ENCODE assay signal across 19 mouse cellular contexts in the genomic region with DNA sequence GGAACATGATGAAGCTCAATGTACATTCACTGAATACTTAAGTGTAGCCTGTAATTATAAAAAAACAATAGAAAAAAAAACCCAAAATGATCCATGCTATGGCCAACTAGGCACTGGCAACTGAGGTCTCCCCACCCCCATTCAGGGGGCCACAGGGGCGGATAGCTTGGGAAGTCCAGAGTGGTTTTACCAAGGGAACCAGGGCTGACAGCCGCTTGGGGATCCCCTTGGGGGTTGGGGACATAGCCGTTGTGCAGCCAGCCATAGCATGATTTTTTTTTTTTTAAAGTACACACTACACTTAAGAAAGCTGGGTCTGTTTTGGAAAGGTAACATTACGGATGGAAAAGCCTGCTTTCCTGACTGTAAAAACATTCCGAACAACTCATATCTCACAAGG. TPM values are rescaled to one million over a fixed set of nuclear protein-coding genes. Genes with fewer than 3 reads are reported as not detected.
DNase-seq lines count a peak whose midpoint lies in the region; ATAC-seq and TF ChIP-seq lines count a peak whose summit lies in the region.
"Had no signal": no experiment of that assay in that cellular context is flagged by ENCODE, and none has a peak within 500 bp of the region (broad histone marks: within the 10 kb centered on the region; RNA-seq: fewer than 3 reads in every experiment).

No protein-coding gene starts in this region.

- no peak overlapping the region for H3K4me3 ChIP-seq in CH12.LX (replicated peaks in 1 of 3; ENCODE audit: low read depth in 2 of 3, low read length in 2 of 3, poor library complexity in 1 of 3)
- no peak overlapping the region for H3K4me3 ChIP-seq in forebrain, embryonic 14.5 days (ENCODE audit: low read depth, low read length)
- H3K4me3 ChIP-seq: embryonic facial prominence, embryonic 10.5 days; forebrain, embryonic 13.5 days; heart, embryonic 10.5 days; hindbrain, embryonic 13.5 days had no signal

- no peak for TF ChIP-seq CTCF in CH12.LX (conservative IDR thresholded peaks at IDR 0.05 in 1 of 2, IDR thresholded peaks at IDR 0.05 in 1 of 2; ENCODE audit: low read depth in 2 of 2, low read length in 2 of 2)

- no peak overlapping the region for H3K9ac ChIP-seq in CH12.LX (ENCODE audit: insufficient read depth, low read depth)
- no peak overlapping the region for H3K9ac ChIP-seq in forebrain, embryonic 14.5 days (ENCODE audit: low read length)
- H3K9ac ChIP-seq: forebrain, embryonic 13.5 days; hindbrain, embryonic 13.5 days had no signal

- H3K27me3 ChIP-seq in CH12.LX (replicated peaks): no peaks in the 10 kb centered on the region
- H3K27me3 ChIP-seq in splenic B cell, adult 2 months (ENCODE audit: control insufficient read depth, insufficient read depth, low read length, poor library complexity, severe bottlenecking): no peaks in the 10 kb centered on the region
- no peaks in the 10 kb centered on the region for H3K27me3 ChIP-seq in forebrain, embryonic 14.5 days (replicated peaks; ENCODE audit: control insufficient read depth, insufficient read depth, low read length)
- H3K27me3 ChIP-seq: forebrain, embryonic 13.5 days; hindbrain, embryonic 13.5 days; Patski had no signal

- peak; percentile 37 for DNase-seq in kidney, postnatal 10 days
- DNase-seq in kidney, postnatal 25 days: no peak
- peak; percentile 25 to 28 for DNase-seq in spleen, adult 18-20 months
- no peak for DNase-seq in spleen, postnatal 14 days (ENCODE audit: low spot score in 2 of 2)
- DNase-seq in CH12.LX (ENCODE audit: extremely low read depth): peak; percentile 66
- DNase-seq in splenic B cell, adult 2 months (ENCODE audit: low read depth, low spot score): peak; percentile 57
- DNase-seq in forebrain, embryonic 14.5 days (ENCODE audit: low spot score): no peak
- DNase-seq: adrenal gland, postnatal 14 days; cerebellum, adult 2 months; cerebellum, postnatal 10 days; heart, adult 18-20 months; heart, postnatal 14 days had no signal

- H3K4me1 ChIP-seq in CH12.LX (ENCODE audit: control insufficient read depth in 1 of 2, insufficient read depth in 2 of 2): peaks cover 10 to 60% of the 10 kb centered on the region in 2 experiments; a peak in 3 of 4 replicates
- H3K4me1 ChIP-seq in forebrain, embryonic 14.5 days (ENCODE audit: control insufficient read depth, insufficient read depth, low read length): no peaks in the 10 kb centered on the region; the same call in 1 of the 2 replicates
- H3K4me1 ChIP-seq: embryonic facial prominence, embryonic 10.5 days; heart, embryonic 10.5 days had no signal

- dilution Hi-C loops in CH12.LX (cut with MboI; ENCODE audit: extremely low pct_ligation_motif_present, extremely low pct_unique_long_range_greater_than_20kb, low sequenced_read_pairs): no loop called here

- H3K9me3 ChIP-seq in CH12.LX (replicated peaks; ENCODE audit: low read length): no peaks in the 10 kb centered on the region
- no peaks in the 10 kb centered on the region for H3K9me3 ChIP-seq in forebrain, embryonic 14.5 days (replicated peaks; ENCODE audit: control insufficient read depth, low read length)
- H3K9me3 ChIP-seq: embryonic facial prominence, embryonic 10.5 days; forebrain, embryonic 13.5 days; heart, embryonic 10.5 days; hindbrain, embryonic 13.5 days had no signal

- H3K4me2 ChIP-seq in CH12.LX (ENCODE audit: insufficient read depth, low read depth, poor library complexity, severe bottlenecking): peak overlapping the region; percentile 81
- no peak overlapping the region for H3K4me2 ChIP-seq in forebrain, embryonic 14.5 days (ENCODE audit: low read length)
- H3K4me2 ChIP-seq: forebrain, embryonic 13.5 days; hindbrain, embryonic 13.5 days had no signal

- TF ChIP-seq RAD21 in CH12.LX (IDR thresholded peaks at IDR 0.05; ENCODE audit: low read depth, low read length): peak; percentile 1

- WGBS in forebrain, embryonic 14.5 days: 93% methylated on average over 5 of the region's 5 CpGs

- H3K36me3 ChIP-seq in CH12.LX (replicated peaks in 1 of 2; ENCODE audit: control insufficient read depth in 1 of 2, insufficient read depth in 1 of 2, low read length in 1 of 2): peaks cover 0 to 23% of the 10 kb centered on the region in 2 experiments
- peaks cover 8% of the 10 kb centered on the region for H3K36me3 ChIP-seq in splenic B cell, adult 2 months (ENCODE audit: control insufficient read depth, insufficient read depth, low read length, poor library complexity, severe bottlenecking)
- peaks cover 73% of the 10 kb centered on the region for H3K36me3 ChIP-seq in forebrain, embryonic 14.5 days (ENCODE audit: control insufficient read depth, insufficient read depth, low read length)

- in situ Hi-C loops in CH12.LX (cut with MboI; ENCODE audit: low pct_ligation_motif_present, low pct_unique_long_range_greater_than_20kb, low sequenced_read_pairs): loop anchor here (5.0 kb wide), 1 partner anchor 33 kb away; no protein-coding TSS in a partner anchor

- peak; percentile 78 for TF ChIP-seq EP300 in CH12.LX (IDR thresholded peaks at IDR 0.05; ENCODE audit: low read length)

- no peak overlapping the region for H3K27ac ChIP-seq in CH12.LX (ENCODE audit: insufficient read depth, low read depth)
- no peak overlapping the region for H3K27ac ChIP-seq in forebrain, embryonic 14.5 days (ENCODE audit: low read depth, low read length)
- H3K27ac ChIP-seq: embryonic facial prominence, embryonic 10.5 days; forebrain, embryonic 13.5 days; heart, embryonic 10.5 days; hindbrain, embryonic 13.5 days; hindbrain, postnatal 0 days had no signal

- H3K79me2 ChIP-seq in CH12.LX (replicated peaks; ENCODE audit: control insufficient read depth, extremely low read depth, insufficient read depth, poor library complexity, severe bottlenecking): no peaks in the 10 kb centered on the region

- no peak for TF ChIP-seq POLR2A in CH12.LX (IDR thresholded peaks at IDR 0.05; ENCODE audit: low read depth, low read length)

- ATAC-seq in forebrain, embryonic 14.5 days: no peak
- ATAC-seq: activated CD4-positive, CD25-positive, alpha-beta regulatory T cell, adult 4 months; forebrain, embryonic 13.5 days; hindbrain, postnatal 0 days; Patski had no signal

TF ChIP-seq in CH12.LX, 34 proteins besides CTCF, POLR2A, EP300 and RAD21 (continues in another document):
- TF ChIP-seq PAX5 (IDR thresholded peaks at IDR 0.05; ENCODE audit: low read length): no peak
- TF ChIP-seq UBTF (IDR thresholded peaks at IDR 0.05; ENCODE audit: low read depth, low read length): no peak
- no peak for TF ChIP-seq USF1 (IDR thresholded peaks at IDR 0.05; ENCODE audit: low read depth, low read length)
- TF ChIP-seq ZC3H11A (IDR thresholded peaks at IDR 0.05; ENCODE audit: low read depth, low read length): no peak
- TF ChIP-seq SIN3A (IDR thresholded peaks at IDR 0.05; ENCODE audit: low read length): peak; percentile 79
- no peak for TF ChIP-seq POLR2AphosphoS2 (IDR thresholded peaks at IDR 0.05; ENCODE audit: low read depth, low read length)
- no peak for TF ChIP-seq NELFE (IDR thresholded peaks at IDR 0.05; ENCODE audit: low read depth, low read length)
- TF ChIP-seq MAZ (IDR thresholded peaks at IDR 0.05; ENCODE audit: low read depth, low read length): 0 out of 2 replicates have a peak, but pooled peaks have one; percentile 58
- TF ChIP-seq CHD2 (IDR thresholded peaks at IDR 0.05; ENCODE audit: low read length): peak; percentile 93
- peak; percentile 15; the same call in 1 of the 2 replicates for TF ChIP-seq ELF1 (IDR thresholded peaks at IDR 0.05; ENCODE audit: low read depth, low read length)
- TF ChIP-seq IRF4 (IDR thresholded peaks at IDR 0.05; ENCODE audit: low read depth, low read length): peak; percentile 68
- TF ChIP-seq MYC (IDR thresholded peaks at IDR 0.05; ENCODE audit: low read depth, low read length): 0 out of 2 replicates have a peak, but pooled peaks have one; percentile 51
- TF ChIP-seq MAFK (IDR thresholded peaks at IDR 0.05; ENCODE audit: insufficient replicate concordance, low read length): peak; percentile 54; the same call in 1 of the 2 replicates
- TF ChIP-seq HCFC1 (IDR thresholded peaks at IDR 0.05; ENCODE audit: low read depth, low read length): peak; percentile 37
- peak; percentile 74; the same call in 1 of the 2 replicates for TF ChIP-seq TCF12 (IDR thresholded peaks at IDR 0.05; ENCODE audit: low read depth, low read length)
- no peak for TF ChIP-seq JUN (IDR thresholded peaks at IDR 0.05; ENCODE audit: insufficient read depth, low read depth, low read length)
- TF ChIP-seq MAX (IDR thresholded peaks at IDR 0.05; ENCODE audit: low read length): no peak
- TF ChIP-seq KAT2A (IDR thresholded peaks at IDR 0.05; ENCODE audit: insufficient replicate concordance, low read length): 0 out of 2 replicates have a peak, but pooled peaks have one; percentile 57
- peak; percentile 85 for TF ChIP-seq MEF2A (IDR thresholded peaks at IDR 0.05; ENCODE audit: borderline replicate concordance, low read depth, low read length)
- TF ChIP-seq ETS1 (conservative IDR thresholded peaks at IDR 0.05; ENCODE audit: low read depth, low read length): peak; percentile 90
- no peak for TF ChIP-seq ZKSCAN1 (IDR thresholded peaks at IDR 0.05; ENCODE audit: borderline replicate concordance, low read depth, low read length)
- no peak for TF ChIP-seq USF2 (conservative IDR thresholded peaks at IDR 0.05; ENCODE audit: low read depth, low read length)
- TF ChIP-seq BHLHE40 (IDR thresholded peaks at IDR 0.05; ENCODE audit: low read depth, low read length): peak; percentile 63; the same call in 1 of the 2 replicates
- no peak for TF ChIP-seq ZMIZ1 (IDR thresholded peaks at IDR 0.05; ENCODE audit: low read depth, low read length)
- TF ChIP-seq MXI1 (IDR thresholded peaks at IDR 0.05; ENCODE audit: low read depth, low read length): 0 out of 2 replicates have a peak, but pooled peaks have one; percentile 36
- TF ChIP-seq TBP (conservative IDR thresholded peaks at IDR 0.05; ENCODE audit: low read depth, low read length): no peak
- no peak for TF ChIP-seq RCOR1 (conservative IDR thresholded peaks at IDR 0.05; ENCODE audit: low read depth, low read length)
- no peak for TF ChIP-seq JUND (conservative IDR thresholded peaks at IDR 0.05; ENCODE audit: low read depth, low read length)
- TF ChIP-seq ZNF384 (IDR thresholded peaks at IDR 0.05; ENCODE audit: low read depth, low read length): peak; percentile 98

RNA-seq across cellular contexts. Expression of a gene that starts 20.9 kb away (rescaled TPM):
- total RNA-seq in CH12.LX (2012; rRNA removed): 45.8 and 65.6 TPM in 2 replicates
- total RNA-seq in CH12.LX (2014; rRNA removed): 113 and 174 TPM in 2 replicates
- 108 and 123 TPM in 2 replicates for polyA plus RNA-seq in CH12.LX (2012; ENCODE audit: insufficient read length, low read depth)
- polyA plus RNA-seq in forebrain, embryonic 14.5 days (2014; fragmentation: Nextera tagmentation; extraction: Ambion mirVana): 56.8 and 67.0 TPM in 2 replicates

RNA-seq across cellular contexts. Expression of a gene that starts 26.1 kb away (rescaled TPM):
- 1.0 TPM in 2 replicates for total RNA-seq in CH12.LX (2012; rRNA removed)
- total RNA-seq in CH12.LX (2014; rRNA removed): 2.6 and 3.8 TPM in 2 replicates
- 5.3 and 7.7 TPM in 2 replicates for polyA plus RNA-seq in CH12.LX (2012; ENCODE audit: insufficient read length, low read depth)
- 239 and 264 TPM in 2 replicates for polyA plus RNA-seq in forebrain, embryonic 14.5 days (2014; fragmentation: Nextera tagmentation; extraction: Ambion mirVana)

Comparison
In these comparisons a context has a peak if more than half of its experiments do, and no peak if none do; other contexts are left out.
1. DNase-seq: peak in kidney, postnatal 10 days (single experiment), spleen, adult 18-20 months (2 of 2), CH12.LX (single experiment) and splenic B cell, adult 2 months (single experiment); none in kidney, postnatal 25 days (0 of 2), spleen, postnatal 14 days (0 of 2) and forebrain, embryonic 14.5 days (single experiment).
2. RNA of a gene that starts 26.1 kb away (polyA plus RNA-seq): 239 to 264 TPM in forebrain, embryonic 14.5 days; 5.3 to 7.7 TPM in CH12.LX; every median in the first group is over 10 times any median in the second.